Mouse (Mus musculus): ENCODE results near the gene Tefm. TPM values are rescaled to one million over a fixed set of nuclear protein-coding genes. Genes with fewer than 3 reads are reported as not detected.

Tefm gene
- 2.3 and 7.3 TPM in 2 replicates for polyA plus RNA-seq (2012; rRNA removed; ENCODE audit: low replicate concordance)

DNA sequence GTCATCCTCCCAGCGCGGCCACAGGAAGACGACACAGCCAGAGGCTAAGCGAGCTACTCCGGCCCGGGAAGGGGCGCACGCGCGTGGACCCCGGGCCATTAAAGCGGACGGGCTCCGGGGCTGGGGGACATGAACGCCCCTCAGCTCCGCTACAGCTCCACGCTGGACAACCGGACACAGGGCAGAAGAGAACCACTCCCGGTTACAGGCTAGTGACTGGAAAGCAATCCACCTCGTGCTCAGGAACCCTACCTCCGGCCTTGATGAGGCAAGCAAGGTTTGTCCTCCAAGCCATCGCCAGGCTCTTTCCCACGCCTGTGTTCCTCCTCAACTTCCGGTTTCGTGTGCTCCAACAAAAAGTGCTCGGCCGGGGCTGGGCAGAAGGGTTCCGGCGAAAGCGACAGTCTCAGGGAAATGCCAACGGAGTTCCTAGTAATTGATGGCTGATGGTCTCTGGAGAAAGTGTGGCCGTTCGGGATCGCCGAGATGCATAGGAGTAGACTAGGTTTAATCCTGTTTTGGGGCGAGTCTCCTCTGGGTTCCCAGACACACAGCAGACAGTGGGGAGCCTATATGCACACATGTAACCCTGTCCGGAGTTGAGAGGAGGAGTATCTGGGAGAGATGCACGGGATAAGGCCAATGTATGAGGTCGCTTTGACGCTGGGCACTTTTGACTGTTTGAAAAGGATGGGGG lies at the start of gene Tefm:
Gene Tefm, minus strand, starts transcription at position 351 of the 697 bp plus-strand sequence.

DNA sequence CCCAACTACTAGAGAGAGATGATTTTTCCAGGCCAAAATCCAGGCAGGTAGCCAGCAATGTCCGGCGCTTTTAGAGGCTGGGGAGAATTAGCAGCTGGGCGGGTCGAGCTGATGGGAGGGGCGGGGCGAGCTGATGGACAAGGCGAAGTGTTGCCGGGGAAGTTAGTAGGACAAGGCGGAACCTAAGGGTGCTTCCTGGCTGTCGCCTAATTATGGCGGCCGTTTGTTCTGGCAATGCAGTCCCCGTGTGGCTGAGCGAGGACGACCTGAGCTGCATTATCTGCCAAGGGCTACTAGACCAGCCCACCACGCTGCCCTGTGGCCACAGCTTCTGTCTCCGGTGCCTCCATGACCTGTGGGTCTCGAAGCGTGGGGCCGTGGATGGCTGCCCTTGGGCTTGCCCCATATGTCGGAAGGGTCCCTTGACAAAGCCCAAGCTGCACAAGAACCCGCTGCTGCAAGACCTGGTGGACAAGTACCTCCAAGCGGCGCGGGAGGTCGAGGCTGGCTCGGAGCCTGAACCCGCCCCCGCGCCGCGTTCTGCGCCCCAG lies 41.8 kb upstream of the Tefm start, which contains the start of gene Rnf135:
Gene Rnf135, plus strand, starts transcription at position 147 of the 551 bp plus-strand sequence.

DNA sequence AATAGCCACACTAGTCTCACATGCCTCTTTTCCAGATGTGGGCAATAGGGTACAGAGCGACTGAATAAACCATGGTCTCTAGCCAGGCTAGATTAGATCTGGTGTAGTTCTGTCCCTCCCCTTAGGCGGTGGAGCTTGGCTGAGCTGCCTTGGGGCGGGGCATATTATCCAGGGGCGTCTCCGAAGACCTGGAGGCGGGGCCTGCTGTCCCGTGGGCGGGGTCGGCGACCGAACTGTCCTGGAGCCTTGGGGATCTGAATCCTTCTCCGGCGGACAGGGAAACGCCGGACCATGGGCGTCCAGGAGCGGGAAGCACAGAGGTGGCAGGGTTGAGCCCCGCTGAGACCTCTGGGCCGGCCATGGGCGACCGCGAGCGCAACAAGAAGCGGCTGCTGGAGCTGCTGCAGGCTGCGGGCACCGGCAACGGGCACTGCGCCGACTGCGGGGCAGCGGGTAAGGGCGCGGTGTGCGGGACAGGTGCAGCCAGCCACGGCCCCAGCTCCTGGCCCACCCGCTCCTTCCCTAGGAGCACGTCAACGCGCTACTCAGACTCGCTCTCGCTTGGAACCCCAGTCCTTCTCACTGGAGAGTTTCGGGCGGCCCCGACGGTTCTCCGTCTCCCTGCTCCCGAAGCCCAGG lies 12.0 kb upstream of the Tefm start, which contains the start of gene Adap2:
Gene Adap2, plus strand, starts transcription at position 249 of the 639 bp plus-strand sequence.

DNA sequence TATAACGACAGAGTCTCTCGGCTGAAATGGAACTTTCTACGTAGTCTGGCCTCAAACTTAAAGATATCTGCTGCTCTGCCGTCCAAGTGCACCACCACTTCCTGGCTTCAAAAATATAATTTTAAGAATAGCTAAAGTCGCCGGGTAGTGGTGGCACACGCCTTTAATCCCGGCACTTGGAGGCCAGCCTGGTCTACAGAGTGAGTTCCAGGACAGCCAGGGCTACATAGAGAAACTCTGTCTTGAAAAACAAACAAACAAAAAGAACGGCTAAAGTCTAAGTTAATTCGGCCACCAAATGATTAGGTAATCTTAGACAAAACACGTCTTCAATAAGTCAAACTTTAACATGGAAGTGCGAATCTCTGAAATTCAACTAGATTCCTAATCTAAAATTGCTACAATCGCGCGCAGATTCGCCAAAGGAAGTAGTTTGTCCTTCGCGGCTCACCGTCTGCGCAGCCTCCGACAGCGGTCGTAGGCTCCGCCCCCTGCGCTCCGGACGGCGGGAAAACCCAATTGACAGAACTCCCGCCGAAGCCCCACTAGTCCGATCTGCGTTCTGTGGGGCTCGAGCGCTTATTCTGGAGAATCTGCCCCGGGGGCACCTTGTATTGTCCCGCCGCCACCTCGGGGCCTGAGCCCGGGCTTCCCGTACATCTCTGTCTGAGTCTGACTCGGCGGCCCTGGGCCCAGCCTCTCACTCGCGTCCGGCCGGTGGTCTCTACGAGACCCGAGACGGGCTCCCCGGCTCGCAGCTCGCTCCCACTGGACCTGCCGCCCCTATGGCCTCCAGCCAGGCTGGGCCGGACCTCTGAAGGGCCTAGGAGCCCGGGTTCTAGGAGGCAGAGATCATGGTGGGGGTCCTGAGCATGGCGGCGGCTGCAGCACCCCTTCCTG lies 52.8 kb downstream of the Tefm start, which contains the start of gene Atad5:
Gene Atad5, plus strand, starts transcription at position 484 of the 900 bp plus-strand sequence.

Other genes with a start within 250 kb of the Tefm start
- 3.2 and 7.4 TPM in 2 replicates for gene Utp6, start 179.8 kb downstream of the Tefm start, polyA plus RNA-seq (2012; rRNA removed; ENCODE audit: low replicate concordance)
- 3.2 and 4.6 TPM in 2 replicates for gene Suz12, start 149.1 kb downstream of the Tefm start, polyA plus RNA-seq (2012; rRNA removed; ENCODE audit: low replicate concordance)
- 19.7 and 21.1 TPM in 2 replicates for gene Crlf3, start 61.2 kb downstream of the Tefm start, polyA plus RNA-seq (2012; rRNA removed; ENCODE audit: low replicate concordance)
- gene Atad5, start 52.8 kb downstream of the Tefm start, polyA plus RNA-seq (2012; rRNA removed; ENCODE audit: low replicate concordance), result 0.30 and 0.59 TPM in 2 replicates
- gene Adap2, start 11.9 kb upstream of the Tefm start, polyA plus RNA-seq (2012; rRNA removed; ENCODE audit: low replicate concordance), result 7.7 and 13.2 TPM in 2 replicates
- 8.7 and 9.3 TPM in 2 replicates for gene Rnf135, start 41.7 kb upstream of the Tefm start, polyA plus RNA-seq (2012; rRNA removed; ENCODE audit: low replicate concordance)
- 7.2 and 22.4 TPM in 2 replicates for gene Rhot1, start 66.8 kb upstream of the Tefm start, polyA plus RNA-seq (2012; rRNA removed; ENCODE audit: low replicate concordance)
- 4.5 and 5.5 TPM in 2 replicates for gene Rhbdl3, start 158.7 kb upstream of the Tefm start, polyA plus RNA-seq (2012; rRNA removed; ENCODE audit: low replicate concordance)
- 5.4 and 5.8 TPM in 2 replicates for gene 5730455P16Rik, start 235.9 kb upstream of the Tefm start, polyA plus RNA-seq (2012; rRNA removed; ENCODE audit: low replicate concordance)
- gene Zfp207, start 241.1 kb upstream of the Tefm start, polyA plus RNA-seq (2012; rRNA removed; ENCODE audit: low replicate concordance), result 79.5 and 141 TPM in 2 replicates